Mouse (Mus musculus) liver, adult 2 months (tissue): ENCODE results near the gene Pcnp. TPM values are rescaled to one million over a fixed set of nuclear protein-coding genes. Genes with fewer than 3 reads are reported as not detected.
"Not testable (repeated sequence)": the region's sequence is repeated elsewhere in the genome, so short reads cannot be mapped to it uniquely, and the experiment has no call there.

Experiments used
- DNase-seq: peaks from one replicate; pipeline ENCODE4 v3.0.0-alpha.2; 2011; ENCODE audit warnings: low read depth, low spot score; ENCODE audit errors: extremely low read depth
- H3K27ac ChIP-seq: fragments of 200-500 bp; replicated peaks from 2 replicates; pipeline ENCODE4 v1.5.1; 2012; ENCODE audit warnings: low read depth, mild to moderate bottlenecking, control low read depth, inconsistent platforms, low read length; ENCODE audit not compliant: insufficient read depth
- H3K27me3 ChIP-seq: fragments of 200-500 bp; 2 replicates; pipeline ENCODE4 v1.6.1; 2012; ENCODE audit warnings: mild to moderate bottlenecking, moderate library complexity, low read length, inconsistent platforms; ENCODE audit not compliant: control insufficient read depth, insufficient read depth
- H3K36me3 ChIP-seq: fragments of 200-500 bp; 2 replicates; pipeline ENCODE4 v1.6.1; 2012; ENCODE audit warnings: low read length, inconsistent platforms; ENCODE audit not compliant: control insufficient read depth, insufficient read depth
- H3K4me1 ChIP-seq: fragments of 200-500 bp; 2 replicates; pipeline ENCODE4 v1.6.1; 2011; ENCODE audit warnings: low read length; ENCODE audit not compliant: control insufficient read depth, insufficient read depth
- H3K4me3 ChIP-seq: fragments of 200-500 bp; 2 replicates; pipeline ENCODE4 v1.5.1; 2011; ENCODE audit warnings: low read depth, mild to moderate bottlenecking, control low read depth, low read length, moderate library complexity; ENCODE audit not compliant: insufficient read depth
- H3K79me2 ChIP-seq: fragments of 200-500 bp; 2 replicates; pipeline ENCODE4 v1.6.1; 2012; ENCODE audit warnings: inconsistent platforms, mild to moderate bottlenecking, low read length, moderate library complexity; ENCODE audit not compliant: control insufficient read depth, insufficient read depth
- H3K9ac ChIP-seq: fragments of 200-500 bp; 2 replicates; pipeline ENCODE4 v1.6.1; 2012; ENCODE audit warnings: low read depth, mild to moderate bottlenecking, control low read depth, inconsistent platforms, low read length
- CTCF ChIP-seq: fragments of 200-500 bp; IDR thresholded peaks from 2 replicates; pipeline ENCODE4 v1.5.1; 2011; ENCODE audit warnings: low read depth, low read length, control low read depth
- POLR2A ChIP-seq: fragments of 200-500 bp; IDR thresholded peaks from 2 replicates; pipeline ENCODE4 v1.6.1; 2011; ENCODE audit warnings: low read length, control low read depth; ENCODE audit not compliant: insufficient read depth; ENCODE audit errors: extremely low read depth
- WGBS: fragments of 180-500 bp; shearing (Covaris S2); methylation state at CpG from one replicate; pipeline ENCODE4 v1.1.7; 2018; 5-methylcytosine and 5-hydroxymethylcytosine counted together
- polyA plus RNA-seq: library from polyadenylated mRNA; depleted of rRNA; stranded (reverse); fragments of >200 nt; gene quantifications from 2 replicates; pipeline ENCODE4 v1.2.3, GENCODE M21; 2012; rRNA removed
- total RNA-seq: library from RNA; depleted of rRNA; stranded (reverse); fragments of >200 nt; gene quantifications from 2 replicates; pipeline ENCODE4 v1.2.3, GENCODE M21; 2014; rRNA removed

The Pcnp gene
- total and polyA plus RNA-seq, 2 experiments: 8.7 to 67.7 TPM

GRCm38 (mm10) chr16:55967221-55967620, 62.3 kb downstream of the Pcnp start:
- no peak overlapping the region; the same call in 1 of the 2 replicates for H3K27ac ChIP-seq
- DNase-seq: no peak
- H3K9ac ChIP-seq: peak overlapping the region; percentile 80
- no peaks in the 10 kb centered on the region for H3K27me3 ChIP-seq
- no peak for TF ChIP-seq CTCF
- no peak for TF ChIP-seq POLR2A
- 30% methylated on average over 1 of the region's 1 CpGs for WGBS
- H3K4me3 ChIP-seq: peak overlapping the region; percentile 75
- H3K4me1 ChIP-seq: peaks cover 5% of the 10 kb centered on the region
- peaks cover 5% of the 10 kb centered on the region for H3K79me2 ChIP-seq
- H3K36me3 ChIP-seq: peaks cover 43% of the 10 kb centered on the region

GRCm38 (mm10) chr16:55966212-55966871, 63.2 kb downstream of the Pcnp start, which contains the start of gene Rpl24:
Rpl24 (plus strand) TSS chr16:55966275.
- H3K36me3 ChIP-seq: peaks cover 35% of the 10 kb centered on the region
- no peak for TF ChIP-seq POLR2A
- TF ChIP-seq CTCF: no peak
- H3K79me2 ChIP-seq: peaks cover 5% of the 10 kb centered on the region
- peak; percentile 86 for DNase-seq
- H3K4me3 ChIP-seq: peak within 1 kb of the TSS; percentile 75
- H3K4me1 ChIP-seq: peaks cover 5% of the 10 kb centered on the region
- under 1% methylated on average over 42 of the region's 42 CpGs for WGBS
- H3K27ac ChIP-seq: peak within 1 kb of the TSS; percentile 67
- H3K27me3 ChIP-seq: no peaks in the 10 kb centered on the region
- H3K9ac ChIP-seq: peak within 1 kb of the TSS; percentile 81

- no peak overlapping the region for H3K27ac ChIP-seq
- peaks cover 5% of the 10 kb centered on the region for H3K4me1 ChIP-seq
- no peak overlapping the region for H3K9ac ChIP-seq
- peaks cover 15% of the 10 kb centered on the region for H3K36me3 ChIP-seq
- TF ChIP-seq CTCF: peak; percentile 58
- TF ChIP-seq POLR2A: no peak
- DNase-seq: peak; percentile 58
- H3K79me2 ChIP-seq: peaks cover 5% of the 10 kb centered on the region
- 62% methylated on average over 4 of the region's 4 CpGs for WGBS
- no peaks in the 10 kb centered on the region for H3K27me3 ChIP-seq
- no peak overlapping the region for H3K4me3 ChIP-seq
Observed at GRCm38 (mm10) chr16:55964126-55964949, 65.2 kb downstream of the Pcnp start.

GRCm38 (mm10) chr16:55963068-55963467, 66.5 kb downstream of the Pcnp start:
- 93% methylated on average over 6 of the region's 11 CpGs for WGBS
- not testable (repeated sequence) for H3K4me1 ChIP-seq, DNase-seq, H3K4me3 ChIP-seq, H3K9ac ChIP-seq, H3K27me3 ChIP-seq, H3K27ac ChIP-seq, H3K36me3 ChIP-seq, H3K79me2 ChIP-seq

Other genes starting within 250 kb of the Pcnp start
- gene Nfkbiz, start 190.8 kb downstream of the Pcnp start, total RNA-seq: 3.7 and 4.2 TPM in 2 replicates
- 4.1 and 4.5 TPM in 2 replicates for gene Nfkbiz, start 190.8 kb downstream of the Pcnp start, polyA plus RNA-seq
- 0.34 and 0.37 TPM in 2 replicates for gene Nxpe3, start 134.5 kb downstream of the Pcnp start, total RNA-seq
- gene Nxpe3, start 134.5 kb downstream of the Pcnp start, polyA plus RNA-seq: 0.06 and 0.12 TPM in 2 replicates
- gene Cep97, start 94.9 kb downstream of the Pcnp start, total RNA-seq: 1.7 and 1.9 TPM in 2 replicates
- gene Cep97, start 94.9 kb downstream of the Pcnp start, polyA plus RNA-seq: 0.39 and 0.91 TPM in 2 replicates
- 178 and 222 TPM in 2 replicates for gene Rpl24, start 63.5 kb downstream of the Pcnp start, total RNA-seq
- 95.2 and 103 TPM in 2 replicates for gene Rpl24, start 63.5 kb downstream of the Pcnp start, polyA plus RNA-seq
- gene Zbtb11, start 55.9 kb downstream of the Pcnp start, total RNA-seq: 8.6 and 9.9 TPM in 2 replicates
- gene Zbtb11, start 55.9 kb downstream of the Pcnp start, polyA plus RNA-seq: 2.0 and 2.8 TPM in 2 replicates
- gene Trmt10c, start 8.1 kb upstream of the Pcnp start, total RNA-seq: 9.7 and 10.5 TPM in 2 replicates
- 3.7 and 3.8 TPM in 2 replicates for gene Trmt10c, start 8.1 kb upstream of the Pcnp start, polyA plus RNA-seq
- 6.7 and 6.9 TPM in 2 replicates for gene Senp7, start 18.6 kb upstream of the Pcnp start, total RNA-seq
- 1.2 and 1.3 TPM in 2 replicates for gene Senp7, start 18.6 kb upstream of the Pcnp start, polyA plus RNA-seq
- gene Impg2, start 174.6 kb upstream of the Pcnp start, total RNA-seq: 2.9 and 3.2 TPM in 2 replicates
- gene Impg2, start 174.6 kb upstream of the Pcnp start, polyA plus RNA-seq: 0.19 and 0.31 TPM in 2 replicates